Mouse (Mus musculus) stomach, postnatal 0 days (tissue): ENCODE results near the gene Ccdc121.

Source experiments
- CTCF ChIP-seq: IDR thresholded peaks from 2 replicates; pipeline ENCODE4 v1.5.1; 2016; ENCODE audit warnings: antibody characterized with exemption, low read depth, mild to moderate bottlenecking, moderate library complexity
- EP300 ChIP-seq: optimal IDR thresholded peaks from 2 replicates; pipeline ENCODE3; 2016; ENCODE audit warnings: antibody characterized with exemption

- TF ChIP-seq CTCF (no peak), EP300 (no peak)
Measured at GRCm38 (mm10) chr1:181529368-181529767, 18.1 kb upstream of the Ccdc121 start.
